Mouse (Mus musculus) lung, adult 18-20 months (tissue): ENCODE measurements around the gene Rnf20.

Source experiments
- DNase-seq, 2 experiments: peaks; one replicate each; pipeline ENCODE4 v3.0.0; 2022; ENCODE audit warnings: mixed read lengths in 2 of 2

Gene Rnf20

GRCm38 (mm10) chr4:49661664-49662063, 29.9 kb downstream of the Rnf20 start:
- DNase-seq: peak in 1 of 2 experiments; percentile 33

GRCm38 (mm10) chr4:49662231-49662630, 30.4 kb downstream of the Rnf20 start:
- DNase-seq: peak; percentile 64 to 77

GRCm38 (mm10) chr4:49664850-49665249, 33.0 kb downstream of the Rnf20 start:
- no peak for DNase-seq

GRCm38 (mm10) chr4:49676071-49676470, 44.3 kb downstream of the Rnf20 start:
- DNase-seq: peak; percentile 77 to 78

GRCm38 (mm10) chr4:49676790-49677189, 45.0 kb downstream of the Rnf20 start:
- no peak for DNase-seq

GRCm38 (mm10) chr4:49680171-49680875, 48.5 kb downstream of the Rnf20 start:
- peak; percentile 24 to 55 for DNase-seq

GRCm38 (mm10) chr4:49681812-49682211, 50.0 kb downstream of the Rnf20 start, which contains the start of gene Ppp3r2:
Ppp3r2 (minus strand) TSS chr4:49682024.
- no peak for DNase-seq

- peak; percentile 9 to 39 for DNase-seq
Measured at GRCm38 (mm10) chr4:49688594-49689288, 56.9 kb downstream of the Rnf20 start.

GRCm38 (mm10) chr4:49691405-49692194, 59.8 kb downstream of the Rnf20 start:
- no peak for DNase-seq
